Mouse (Mus musculus): Measurements from ENCODE around the gene Rsph3a.
"Not testable (repeated sequence)": the region's sequence is repeated elsewhere in the genome, so short reads cannot be mapped to it uniquely, and the experiment has no call there.

DNA sequence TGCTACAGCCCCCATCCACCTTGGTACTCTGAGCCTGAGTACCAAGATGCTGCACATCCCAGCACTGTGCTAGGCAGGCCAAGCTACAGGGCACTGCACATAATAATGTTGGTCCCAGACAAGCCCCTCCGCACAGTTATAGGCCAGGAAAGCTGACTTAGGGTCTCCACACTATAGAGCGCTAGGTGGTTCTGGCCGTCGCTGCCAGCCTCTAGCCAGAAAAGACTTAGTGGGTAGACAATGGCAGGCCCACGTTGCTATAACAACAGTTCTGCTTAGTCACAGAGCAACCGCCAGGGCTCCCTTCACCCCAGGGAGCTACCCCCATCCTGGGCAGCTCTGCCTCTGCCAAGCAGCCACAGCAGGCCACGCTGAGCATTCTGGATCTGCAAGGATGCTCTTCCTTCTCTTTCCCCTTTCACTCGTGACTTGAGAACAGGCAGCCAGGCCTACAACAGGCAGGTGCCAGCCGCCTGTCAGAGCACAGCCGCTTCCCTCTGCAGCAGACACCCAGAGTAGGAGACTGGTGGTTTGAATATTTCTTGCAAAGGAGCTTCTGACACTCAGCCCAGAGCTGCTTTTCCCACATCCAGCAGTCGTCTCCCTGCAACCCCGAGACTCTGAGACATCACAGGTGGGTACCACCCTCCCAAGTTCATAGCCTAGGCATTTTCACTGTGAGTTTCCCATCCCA lies 82.2 kb downstream of the Rsph3a start:
- not testable (repeated sequence) for TF ChIP-seq POLR2A (IDR thresholded peaks at IDR 0.05; ENCODE audit: low read depth, low read length); TCF12 (IDR thresholded peaks at IDR 0.05; ENCODE audit: low read depth, low read length); MAX (IDR thresholded peaks at IDR 0.05; ENCODE audit: low read length); CHD1 (IDR thresholded peaks at IDR 0.05; ENCODE audit: low read depth, low read length); JUND (conservative IDR thresholded peaks at IDR 0.05; ENCODE audit: low read depth, low read length); CTCF (conservative IDR thresholded peaks at IDR 0.05 in 1 of 2, IDR thresholded peaks at IDR 0.05 in 1 of 2; ENCODE audit: low read depth in 2 of 2, low read length in 2 of 2); SMC3 (IDR thresholded peaks at IDR 0.05; ENCODE audit: low read depth, low read length); ETS1 (conservative IDR thresholded peaks at IDR 0.05; ENCODE audit: low read depth, low read length); SIN3A (IDR thresholded peaks at IDR 0.05; ENCODE audit: low read length); ZMIZ1 (IDR thresholded peaks at IDR 0.05; ENCODE audit: low read depth, low read length); JUN (IDR thresholded peaks at IDR 0.05; ENCODE audit: insufficient read depth, low read depth, low read length); ZC3H11A (IDR thresholded peaks at IDR 0.05; ENCODE audit: low read depth, low read length); ZKSCAN1 (IDR thresholded peaks at IDR 0.05; ENCODE audit: borderline replicate concordance, low read depth, low read length)

Data from CH12.LX (cell line).